Mouse (Mus musculus): Measurements from ENCODE around the gene OR5BS1P.
A peak's percentile ranks its signal among the peaks of the same experiment; 100 is the strongest.
"Not testable (repeated sequence)": the region's sequence is repeated elsewhere in the genome, so short reads cannot be mapped to it uniquely, and the experiment has no call there.

The OR5BS1P gene

GRCm38 (mm10) chr15:98506253-98506957 lies 36.7 kb downstream of the OR5BS1P start:
- no peak for DNase-seq (ENCODE audit: low spot score in 2 of 2)

- no peak for DNase-seq (ENCODE audit: low spot score in 2 of 2)
Measured at GRCm38 (mm10) chr15:98507321-98507720, 37.6 kb downstream of the OR5BS1P start.

GRCm38 (mm10) chr15:98509387-98509786 lies 39.7 kb downstream of the OR5BS1P start:
- no peak for DNase-seq (ENCODE audit: low spot score in 2 of 2)

GRCm38 (mm10) chr15:98510438-98511385 lies 41.0 kb downstream of the OR5BS1P start:
- DNase-seq (ENCODE audit: low spot score in 2 of 2) = peak in 1 of 2 experiments; percentile 52

GRCm38 (mm10) chr15:98511386-98511928 lies 41.8 kb downstream of the OR5BS1P start:
- no peak for DNase-seq (ENCODE audit: low spot score in 2 of 2)

- no peak for DNase-seq (ENCODE audit: low spot score in 2 of 2)
Measured at GRCm38 (mm10) chr15:98512232-98512631, 42.5 kb downstream of the OR5BS1P start.

- no peak for DNase-seq (ENCODE audit: low spot score in 2 of 2)
Measured at GRCm38 (mm10) chr15:98512799-98513321, 43.2 kb downstream of the OR5BS1P start.

GRCm38 (mm10) chr15:98513676-98514075 lies 44.0 kb downstream of the OR5BS1P start:
- DNase-seq (ENCODE audit: low spot score in 2 of 2) = not testable (repeated sequence)

- no peak for DNase-seq (ENCODE audit: low spot score in 2 of 2)
Measured at GRCm38 (mm10) chr15:98514146-98514545, 44.5 kb downstream of the OR5BS1P start.

GRCm38 (mm10) chr15:98514845-98515244 lies 45.1 kb downstream of the OR5BS1P start:
- not testable (repeated sequence) for DNase-seq (ENCODE audit: low spot score in 2 of 2)

- no peak for DNase-seq (ENCODE audit: low spot score in 2 of 2)
Measured at GRCm38 (mm10) chr15:98517380-98518355, 48.0 kb downstream of the OR5BS1P start.

GRCm38 (mm10) chr15:98521245-98521644 lies 51.5 kb downstream of the OR5BS1P start:
- DNase-seq (ENCODE audit: low spot score in 2 of 2) = no peak

- DNase-seq (ENCODE audit: low spot score in 2 of 2) = no peak
Measured at GRCm38 (mm10) chr15:98526057-98526456, 56.4 kb downstream of the OR5BS1P start.

- DNase-seq (ENCODE audit: low spot score in 2 of 2) = no peak
Measured at GRCm38 (mm10) chr15:98527056-98527771, 57.5 kb downstream of the OR5BS1P start.

- no peak for DNase-seq (ENCODE audit: low spot score in 2 of 2)
Measured at GRCm38 (mm10) chr15:98528066-98528563, 58.4 kb downstream of the OR5BS1P start.
